Mouse (Mus musculus) yolk sac, embryonic 10.5 days (tissue): Measurements from ENCODE around the gene Mmp2.
"Not testable (repeated sequence)": the region's sequence is repeated elsewhere in the genome, so short reads cannot be mapped to it uniquely, and the experiment has no call there.

Source experiments
- DNase-seq: peaks from one replicate; pipeline ENCODE4 v3.0.0-alpha.2; 2017; ENCODE audit warnings: low spot score

Mmp2 gene

DNA sequence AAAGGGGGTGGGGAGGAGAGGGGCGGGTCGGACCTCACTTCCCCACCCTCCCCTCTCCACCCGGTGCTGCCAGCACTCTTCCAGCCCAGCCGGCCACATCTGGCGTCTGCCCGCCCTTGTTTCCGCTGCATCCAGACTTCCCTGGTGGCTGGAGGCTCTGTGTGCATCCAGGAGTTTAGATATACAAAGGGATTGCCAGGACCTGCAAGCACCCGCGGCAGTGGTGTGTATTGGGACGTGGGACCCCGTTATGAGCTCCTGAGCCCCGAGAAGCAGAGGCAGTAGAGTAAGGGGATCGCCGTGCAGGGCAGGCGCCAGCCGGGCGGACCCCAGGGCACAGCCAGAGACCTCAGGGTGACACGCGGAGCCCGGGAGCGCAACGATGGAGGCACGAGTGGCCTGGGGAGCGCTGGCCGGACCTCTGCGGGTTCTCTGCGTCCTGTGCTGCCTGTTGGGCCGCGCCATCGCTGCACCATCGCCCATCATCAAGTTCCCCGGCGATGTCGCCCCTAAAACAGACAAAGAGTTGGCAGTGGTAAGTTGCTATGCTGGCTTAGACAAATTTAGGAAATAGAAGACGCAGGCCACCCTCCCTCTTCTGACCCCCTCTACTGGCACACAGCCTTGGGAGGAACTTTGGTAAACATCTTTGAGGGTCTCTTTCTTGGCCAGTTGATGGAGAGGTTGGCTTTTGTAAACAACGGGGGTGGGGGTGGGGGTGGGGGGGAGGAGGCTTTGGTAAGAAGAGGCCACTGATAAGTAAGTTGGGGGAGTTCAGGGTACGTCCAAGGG, at the start of gene Mmp2:
TSS of gene Mmp2 (plus strand) at position 49 of the 792 bp plus-strand sequence.
- DNase-seq: peak; percentile 60

DNA sequence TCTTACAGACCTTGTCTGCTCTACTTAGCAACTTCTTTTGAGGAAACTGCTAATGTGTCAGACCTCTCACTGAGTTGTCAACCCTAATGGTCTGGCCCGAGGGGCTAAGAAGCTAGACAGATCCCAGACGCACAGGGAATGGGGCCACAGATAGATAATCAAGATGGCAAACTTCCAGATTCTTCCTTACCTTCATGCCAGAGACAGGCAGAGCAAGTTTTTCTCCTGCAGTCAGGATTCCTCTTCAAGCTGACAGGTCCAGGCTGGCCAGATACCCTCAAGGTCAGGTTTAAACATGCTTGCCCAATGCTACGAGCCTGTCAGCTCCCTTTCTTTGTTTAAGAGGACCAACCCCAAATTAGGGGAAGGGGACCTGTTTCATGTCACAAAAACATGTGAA, 46.1 kb upstream of the Mmp2 start:
- DNase-seq: no peak

DNA sequence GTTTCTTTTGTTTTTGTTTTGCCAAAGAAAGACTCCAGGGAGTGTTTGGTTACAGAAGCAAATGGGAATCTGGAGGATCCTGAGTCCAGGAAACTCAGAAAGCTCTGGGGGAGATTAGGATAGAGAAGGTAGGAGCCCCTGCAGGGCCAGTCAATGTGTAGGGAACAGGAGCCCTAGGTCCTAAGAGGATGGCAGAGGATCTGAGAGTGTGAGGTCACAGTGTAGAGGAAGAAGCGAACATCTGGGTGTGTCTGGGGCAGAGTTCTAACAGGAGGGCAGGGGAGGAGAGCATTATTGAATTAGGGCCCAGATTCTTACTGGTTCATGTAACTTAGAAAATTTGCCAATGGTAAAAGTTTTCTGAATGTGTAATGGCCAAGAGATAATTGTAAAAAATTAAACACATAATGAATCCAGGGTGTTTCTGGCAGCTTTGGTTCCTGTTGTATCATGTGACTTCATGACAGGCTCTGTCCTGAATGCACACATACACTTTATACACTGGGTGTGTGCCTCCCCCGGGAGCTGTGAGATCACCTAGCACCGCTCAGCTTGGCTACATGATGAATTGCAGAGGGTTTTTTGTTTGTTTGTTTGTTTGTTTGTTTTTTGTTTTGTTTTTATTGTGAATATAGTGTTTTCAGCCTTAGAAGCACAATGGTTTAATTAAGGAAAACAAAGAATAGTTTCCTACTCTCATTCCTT, 43.0 kb upstream of the Mmp2 start:
- DNase-seq: no peak

DNA sequence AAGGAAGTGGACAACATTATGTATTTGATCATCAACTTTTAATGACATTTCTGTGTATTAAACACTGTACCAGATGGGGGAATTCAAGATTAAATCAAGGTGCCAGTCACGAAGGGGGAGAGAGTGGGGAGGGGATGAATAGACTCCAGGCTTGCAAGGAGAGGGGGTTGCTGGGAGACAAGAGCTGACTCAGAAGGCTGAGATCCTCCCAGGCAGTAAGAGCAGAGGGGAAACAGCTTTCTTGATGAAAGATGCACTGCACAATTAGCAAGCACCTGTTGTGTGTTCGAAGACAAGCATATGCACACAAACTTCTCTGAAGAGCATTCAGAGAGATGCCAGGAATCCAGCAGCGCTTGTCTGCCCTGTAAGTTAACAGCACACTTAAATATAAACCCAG, 36.3 kb upstream of the Mmp2 start:
- no peak for DNase-seq

DNA sequence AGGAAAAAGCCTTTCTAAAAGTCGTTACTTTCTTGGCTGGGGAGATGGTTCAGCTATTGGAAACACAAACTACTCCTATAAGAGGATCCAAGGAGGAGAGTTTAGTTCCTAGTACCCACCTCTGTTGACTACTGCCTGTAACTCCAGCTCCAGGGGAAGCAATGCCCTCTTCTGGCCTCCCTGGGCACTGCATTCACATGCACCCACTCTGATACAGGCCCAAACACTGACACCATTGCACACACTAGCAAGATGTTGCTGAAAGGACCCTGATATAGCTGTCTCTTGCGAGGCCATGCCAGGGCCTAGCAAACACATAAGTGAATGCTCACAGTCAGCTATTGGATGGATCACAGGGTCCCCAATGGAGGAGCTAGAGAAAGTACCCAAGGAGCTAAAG, 35.1 kb upstream of the Mmp2 start:
- not testable (repeated sequence) for DNase-seq

DNA sequence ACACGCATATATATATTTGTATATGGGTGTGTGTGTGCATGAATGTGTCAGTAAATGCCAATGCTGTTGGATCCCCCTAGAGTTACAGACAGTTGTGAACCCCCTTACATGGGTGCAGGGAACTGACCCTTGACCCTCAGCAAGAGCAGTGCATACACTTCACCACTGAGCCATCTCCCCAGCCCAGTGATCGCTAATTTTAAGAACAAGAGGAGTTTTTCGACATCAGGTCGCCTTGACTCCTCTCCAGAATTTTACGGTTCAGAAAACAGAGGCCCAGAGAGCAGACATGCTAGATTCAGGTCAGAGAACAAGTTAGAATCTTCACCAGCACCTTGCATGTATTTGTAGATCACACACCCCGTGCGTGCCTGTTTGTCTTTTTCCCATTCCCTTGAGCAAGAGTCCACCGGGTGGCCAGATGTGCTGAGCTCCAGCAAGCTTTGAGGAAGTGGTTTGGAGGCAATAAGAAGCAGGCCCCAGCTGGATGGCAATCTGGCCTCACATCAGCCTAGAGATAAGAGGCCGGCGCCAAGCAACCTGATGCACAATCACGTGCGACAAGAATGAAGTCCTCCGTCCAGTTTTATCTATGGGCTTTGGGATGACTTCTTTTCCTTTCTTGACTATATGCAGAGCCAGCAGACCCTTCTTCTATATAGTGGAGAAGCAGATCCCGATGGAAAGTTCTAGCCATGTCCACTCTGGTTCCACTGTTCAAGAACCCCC, 33.1 kb upstream of the Mmp2 start:
- DNase-seq: no peak

DNA sequence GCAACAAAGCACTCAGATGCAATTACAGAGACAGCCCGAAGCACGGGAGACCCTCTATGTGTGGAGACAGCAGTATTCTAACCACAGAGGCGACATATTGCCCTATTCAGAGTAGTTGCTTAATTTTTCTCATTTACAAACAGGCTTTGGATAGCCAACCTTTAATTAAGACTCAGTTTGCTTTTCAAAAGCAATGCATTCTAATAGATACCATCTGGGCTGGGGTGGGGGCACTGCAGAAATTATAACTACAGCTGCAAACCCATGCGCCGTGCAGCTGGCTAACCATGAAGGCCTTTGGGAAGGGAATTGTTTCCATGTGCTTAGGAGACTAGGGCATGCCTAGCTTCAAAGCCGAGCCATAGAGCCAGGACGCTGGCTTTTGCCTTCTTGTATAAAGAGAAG, 29.6 kb upstream of the Mmp2 start:
- no peak for DNase-seq

DNA sequence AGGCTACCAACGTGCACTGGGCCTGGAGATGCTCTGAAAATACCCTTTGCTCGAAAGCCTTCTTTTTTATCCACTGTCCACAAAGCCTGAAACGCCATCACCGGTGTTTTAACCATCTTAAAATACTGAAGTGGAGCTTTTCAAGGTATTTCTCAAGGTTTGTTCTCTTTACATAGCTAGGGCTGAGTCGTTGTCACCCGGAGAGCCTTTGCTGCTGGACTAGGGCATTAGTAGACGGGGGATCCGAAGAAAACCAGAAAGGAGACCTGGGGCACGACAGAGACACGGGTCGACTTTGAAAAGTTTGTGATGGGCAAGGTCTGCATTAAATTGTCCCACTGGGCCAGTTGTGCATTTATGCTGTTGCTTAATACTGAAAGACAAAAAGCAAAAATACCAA, 27.7 kb upstream of the Mmp2 start:
- no peak for DNase-seq

DNA sequence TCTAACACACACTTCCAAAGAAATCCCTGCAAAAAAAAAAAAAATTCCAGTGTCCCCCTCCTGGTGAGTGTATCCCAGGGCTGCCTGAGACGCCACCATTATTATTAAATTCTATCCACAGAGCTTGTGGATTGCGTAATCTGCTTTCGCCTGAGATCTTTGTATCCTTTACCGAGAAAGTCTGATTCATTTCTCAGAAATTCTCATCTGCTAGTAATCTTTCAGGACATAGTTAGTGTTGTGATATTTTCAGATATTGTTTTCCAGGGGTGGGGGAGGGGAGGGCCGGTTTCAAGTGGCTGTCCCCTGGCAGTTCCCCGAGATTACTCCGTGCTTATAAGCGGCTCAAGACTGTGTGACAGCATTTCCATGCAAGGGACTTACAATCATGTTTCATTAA, 25.9 kb upstream of the Mmp2 start:
- DNase-seq: no peak

DNA sequence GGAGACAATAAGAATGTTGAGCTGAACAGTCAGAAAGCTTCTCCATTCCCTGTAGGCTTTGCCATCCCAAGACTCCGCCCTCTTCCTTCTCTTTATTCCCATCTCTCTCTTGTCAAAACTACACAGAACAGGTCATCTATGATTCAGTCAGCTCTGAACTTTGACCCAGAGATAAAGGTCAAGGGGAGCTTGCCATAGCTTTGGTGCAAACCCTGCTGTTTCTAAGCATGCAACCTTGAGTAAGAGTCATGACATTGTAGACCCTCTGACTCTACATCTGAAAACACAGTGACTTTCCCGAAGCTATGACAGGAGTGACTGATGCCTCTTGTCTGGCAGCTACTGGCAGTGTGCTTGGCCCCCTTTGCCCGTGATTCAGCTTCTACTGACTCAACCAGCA, 24.5 kb upstream of the Mmp2 start:
- DNase-seq: no peak

DNA sequence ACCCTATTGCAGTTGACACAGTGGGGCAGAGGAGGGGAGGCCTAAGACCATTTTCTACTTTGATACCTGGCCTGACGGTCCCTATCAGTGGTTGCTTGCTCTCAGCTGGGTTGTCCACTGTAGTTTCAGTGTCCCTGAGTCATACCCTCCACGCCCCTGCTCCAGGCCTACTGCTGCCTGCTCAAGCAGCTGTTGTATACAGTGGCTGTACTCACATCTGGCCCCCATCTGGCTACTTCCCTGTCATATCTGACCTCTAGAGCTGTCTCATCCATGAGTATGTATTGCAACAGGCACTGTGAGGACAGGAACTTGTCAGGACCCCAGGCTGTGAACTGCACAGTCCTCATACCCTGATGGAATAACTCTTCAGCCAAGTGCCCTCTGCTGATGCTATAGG, 14.3 kb upstream of the Mmp2 start:
- DNase-seq: no peak

DNA sequence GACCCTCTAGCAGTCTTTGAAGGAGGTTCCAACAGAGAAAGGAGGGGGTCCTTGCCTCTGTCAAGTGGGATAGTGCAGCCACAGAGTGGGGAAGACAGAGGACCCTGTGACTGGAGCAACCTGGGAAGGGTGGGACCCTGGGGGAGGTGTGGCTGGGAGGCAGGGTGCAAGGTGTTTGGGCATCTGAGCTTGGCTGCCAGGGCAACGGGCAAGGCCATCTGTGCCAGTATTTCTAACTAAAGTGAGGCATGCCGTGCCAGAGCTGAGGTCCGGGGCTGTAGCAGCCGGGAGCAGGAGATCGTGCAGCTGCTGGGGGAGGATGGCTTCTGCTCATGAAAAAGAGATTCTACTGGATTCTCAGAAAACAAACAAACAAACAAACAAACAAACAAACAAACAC, 11.4 kb upstream of the Mmp2 start:
- DNase-seq: no peak

DNA sequence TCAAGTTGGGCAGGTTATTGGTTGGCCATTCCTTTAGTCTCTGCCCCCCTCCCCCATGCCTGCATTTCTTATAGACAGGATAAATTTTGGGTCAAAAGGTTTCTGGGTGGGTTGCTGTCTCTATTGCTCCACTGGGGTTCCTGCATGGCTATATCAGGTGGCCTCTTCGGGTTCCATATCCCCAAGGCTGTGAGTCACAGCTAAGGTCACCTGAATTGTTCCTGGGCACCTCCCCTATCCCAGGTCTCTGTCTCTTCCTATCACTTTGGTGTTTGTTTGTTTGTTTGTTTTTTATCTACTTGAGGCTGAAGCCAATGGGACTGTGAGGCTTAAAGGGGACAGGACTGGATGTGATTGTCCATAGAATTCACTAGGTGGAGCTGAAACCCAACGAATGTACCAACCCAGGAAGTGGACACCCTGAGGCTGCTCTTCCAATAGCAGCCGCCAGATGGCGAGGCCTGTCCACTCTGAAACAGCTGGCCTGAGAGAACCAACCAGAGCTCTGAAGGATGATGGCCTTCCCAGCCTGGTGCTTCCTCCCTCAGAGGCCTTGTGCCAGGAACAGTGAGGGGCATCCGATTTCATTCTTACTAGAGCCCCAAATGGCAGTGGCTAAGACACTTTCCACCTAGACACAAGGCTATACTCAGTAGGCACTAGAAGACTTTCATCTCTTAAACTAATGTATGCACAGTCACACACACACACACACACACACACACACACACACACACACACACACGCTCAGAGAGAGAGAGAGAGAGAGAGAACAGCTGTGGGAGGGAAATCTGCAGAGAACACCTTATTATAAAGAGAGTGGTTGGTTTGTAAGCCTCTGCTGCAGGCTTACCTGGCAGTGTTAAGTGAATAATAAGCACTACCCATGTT, 8.9 kb upstream of the Mmp2 start:
- DNase-seq: peak; percentile 77

DNA sequence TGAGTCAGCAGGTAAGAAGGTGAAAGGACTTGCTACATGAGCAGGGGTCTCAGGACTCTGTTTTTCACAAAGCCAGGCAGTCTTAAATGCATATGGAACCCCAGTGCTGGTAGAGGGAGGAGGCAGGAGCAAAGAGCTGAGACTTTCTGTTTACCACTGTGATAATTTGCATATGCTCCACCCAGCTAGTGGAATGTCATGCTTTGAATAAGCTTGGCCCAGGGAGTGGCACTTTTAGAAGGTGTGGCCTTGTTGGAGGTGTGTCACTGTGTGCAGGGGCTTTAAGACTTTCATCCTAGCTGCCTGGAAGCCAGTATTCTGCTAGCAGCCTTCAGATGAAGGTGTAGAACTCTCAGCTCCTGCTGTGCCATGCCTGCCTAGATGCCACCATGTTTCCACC, 5.9 kb upstream of the Mmp2 start:
- DNase-seq: no peak

DNA sequence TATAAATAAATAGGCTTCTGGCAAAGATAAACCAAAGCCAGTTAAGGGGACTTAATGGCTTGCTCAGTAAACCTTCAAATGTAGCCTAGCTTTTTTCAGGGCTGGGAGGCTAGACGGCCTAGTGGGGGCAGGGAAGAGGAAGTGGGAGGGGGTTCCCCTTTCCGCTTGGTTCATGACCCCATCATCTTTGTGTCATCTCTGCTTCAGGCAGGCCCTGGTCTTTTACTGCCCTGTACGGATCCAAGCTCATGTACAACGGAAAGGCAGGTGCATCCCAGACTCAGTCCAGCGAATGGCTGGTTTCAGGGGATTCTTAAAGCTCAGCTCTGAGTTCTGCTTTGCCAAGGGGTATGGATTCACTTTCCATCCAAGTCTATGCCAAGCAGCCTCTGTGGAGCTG, 4.7 kb upstream of the Mmp2 start:
- no peak for DNase-seq

DNA sequence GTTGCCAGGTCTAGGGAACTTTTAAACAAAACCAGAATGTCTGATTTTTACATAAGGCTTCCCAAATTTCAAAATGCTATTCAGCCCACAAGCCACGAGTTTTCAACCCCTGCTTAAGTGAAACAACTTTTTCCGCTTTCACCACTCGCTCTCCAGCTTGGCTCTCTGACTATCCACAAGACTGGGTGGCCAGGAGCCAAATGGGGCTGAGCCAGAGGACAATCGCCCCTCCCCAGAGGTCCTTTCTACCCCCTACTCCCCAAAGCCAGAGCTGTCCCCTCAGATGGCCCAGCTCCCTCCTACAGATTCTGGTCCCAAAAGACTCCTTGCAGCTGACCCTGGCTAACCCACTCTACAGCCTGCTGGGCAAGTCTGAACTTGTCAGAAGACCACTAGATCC, 1.1 kb upstream of the Mmp2 start:
- no peak for DNase-seq

DNA sequence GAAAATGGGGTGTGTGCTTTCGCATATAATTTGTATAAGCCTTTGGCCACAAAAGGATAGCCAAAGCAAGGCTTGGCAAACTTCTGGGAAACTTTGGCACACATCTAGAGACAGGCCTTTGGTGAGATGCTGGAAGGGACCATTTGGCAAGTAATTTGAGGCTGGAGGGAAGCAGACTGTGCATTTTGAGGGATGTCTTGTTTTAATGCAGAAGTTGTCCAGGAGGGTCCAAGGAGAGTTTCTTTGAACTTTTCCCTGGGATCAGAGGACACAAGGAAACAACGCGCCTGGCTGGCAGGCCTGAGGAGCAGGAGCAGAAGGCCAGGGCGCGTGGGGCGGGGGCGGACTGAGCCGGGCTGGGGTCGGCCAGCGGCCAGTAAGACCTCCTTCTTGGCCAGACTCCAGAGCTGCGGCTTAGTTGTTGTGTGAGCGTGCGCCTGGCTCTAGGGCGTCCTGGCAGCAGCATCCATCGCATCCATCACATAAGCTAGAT, 1.2 kb downstream of the Mmp2 start:
- no peak for DNase-seq

DNA sequence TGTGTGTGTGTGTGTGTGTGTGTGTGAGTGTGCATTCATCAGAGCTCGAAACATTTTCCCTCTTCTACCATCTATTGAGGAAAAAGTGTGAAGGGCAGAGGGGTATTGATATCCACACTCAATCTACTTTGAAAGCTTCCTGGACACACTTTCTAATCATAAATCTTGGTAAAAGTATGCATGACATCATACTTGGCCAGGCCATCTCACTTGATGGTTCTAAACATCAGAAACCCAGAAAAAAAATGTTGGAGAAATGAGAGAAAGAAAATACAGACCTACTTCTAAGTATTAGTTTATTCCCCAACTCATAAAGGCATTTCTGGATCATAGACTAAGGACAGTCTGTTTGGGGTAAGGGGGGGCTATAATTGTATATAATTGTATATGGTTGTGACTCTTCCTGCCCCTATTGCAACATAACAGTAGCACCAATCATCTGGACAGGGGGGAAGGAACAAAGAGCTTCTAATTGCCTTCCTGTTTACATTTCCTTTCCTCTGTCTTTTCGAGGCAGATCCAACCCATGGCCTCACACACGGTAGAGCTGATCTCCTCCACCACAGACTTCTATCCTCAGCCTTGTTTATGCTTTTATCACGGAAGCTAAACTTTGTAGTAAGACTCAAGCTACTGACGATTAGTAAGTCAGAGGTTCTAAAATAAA, 7.1 kb downstream of the Mmp2 start:
- DNase-seq: no peak

DNA sequence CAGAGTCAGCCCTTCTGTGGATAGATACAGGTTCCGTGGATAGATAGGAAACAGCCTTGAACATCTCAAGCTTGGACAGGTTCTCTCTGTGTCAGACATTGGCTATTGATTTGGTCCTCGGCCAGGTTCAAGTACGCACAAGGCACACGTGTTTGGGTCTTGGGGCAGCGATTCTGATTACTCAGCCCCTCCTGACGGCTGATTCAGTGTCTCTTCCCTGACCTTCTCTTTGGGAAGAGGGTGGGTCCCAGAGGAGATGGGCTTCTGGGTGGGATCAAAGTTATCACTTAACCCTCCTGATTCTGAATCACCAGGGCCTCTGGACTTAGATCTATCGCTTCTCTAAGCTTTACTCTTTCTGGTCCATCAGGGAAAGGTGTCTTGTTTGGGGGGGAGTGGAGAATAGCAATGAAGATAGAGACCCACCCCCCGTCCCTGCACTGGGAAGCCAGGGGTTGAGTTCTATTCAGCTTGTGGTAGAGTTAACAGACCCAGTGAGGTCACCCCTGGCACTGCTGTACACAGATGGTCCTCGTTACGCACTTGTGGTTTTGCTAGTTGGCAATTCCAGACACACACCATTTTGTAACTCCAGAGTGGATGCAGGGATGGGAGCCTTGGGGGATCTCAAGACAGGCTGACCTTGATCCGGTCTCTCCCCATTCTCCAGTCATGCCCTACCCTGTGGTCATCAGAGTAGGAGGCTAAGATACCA, 7.9 kb downstream of the Mmp2 start:
- DNase-seq: no peak

DNA sequence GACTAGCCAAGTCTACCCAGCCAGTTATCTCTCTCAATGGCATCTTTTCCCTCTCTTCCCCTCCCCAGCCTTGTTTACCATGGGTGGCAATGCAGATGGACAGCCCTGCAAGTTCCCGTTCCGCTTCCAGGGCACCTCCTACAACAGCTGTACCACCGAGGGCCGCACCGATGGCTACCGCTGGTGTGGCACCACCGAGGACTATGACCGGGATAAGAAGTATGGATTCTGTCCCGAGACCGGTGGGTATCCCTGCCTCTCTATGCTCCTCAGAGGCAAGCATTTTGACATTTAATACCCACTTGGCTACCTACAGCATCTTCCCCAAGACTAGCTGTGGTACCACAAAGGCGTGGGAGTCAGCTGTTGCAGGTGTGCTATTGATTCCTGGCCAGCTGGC, 8.8 kb downstream of the Mmp2 start:
- DNase-seq: no peak

DNA sequence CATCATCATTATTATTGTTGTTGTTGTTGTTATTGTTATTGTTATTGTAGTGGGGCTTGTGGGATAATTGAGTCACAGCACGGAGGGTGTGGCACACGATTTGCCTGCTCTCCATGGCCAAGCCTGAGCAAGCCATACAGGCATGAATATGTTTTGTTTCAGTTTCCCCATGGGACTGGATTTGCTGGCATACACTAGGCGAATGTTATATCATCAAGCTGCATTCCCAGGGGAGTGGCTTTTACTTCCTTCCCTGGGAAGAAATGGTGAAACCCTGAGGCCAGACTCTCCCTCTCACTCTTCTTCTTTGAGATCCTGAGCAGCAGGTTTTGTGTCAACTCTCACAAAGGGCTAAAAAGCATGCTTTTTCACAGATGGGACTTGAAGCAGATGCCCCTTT, 11.5 kb downstream of the Mmp2 start:
- no peak for DNase-seq
